Mouse (Mus musculus): ENCODE results near the gene Dusp3. TPM values are rescaled to one million over a fixed set of nuclear protein-coding genes. Genes with fewer than 3 reads are reported as not detected.

The Dusp3 gene
- polyA plus RNA-seq, 1 experiment from 2014 or later: 24.4 TPM

DNA sequence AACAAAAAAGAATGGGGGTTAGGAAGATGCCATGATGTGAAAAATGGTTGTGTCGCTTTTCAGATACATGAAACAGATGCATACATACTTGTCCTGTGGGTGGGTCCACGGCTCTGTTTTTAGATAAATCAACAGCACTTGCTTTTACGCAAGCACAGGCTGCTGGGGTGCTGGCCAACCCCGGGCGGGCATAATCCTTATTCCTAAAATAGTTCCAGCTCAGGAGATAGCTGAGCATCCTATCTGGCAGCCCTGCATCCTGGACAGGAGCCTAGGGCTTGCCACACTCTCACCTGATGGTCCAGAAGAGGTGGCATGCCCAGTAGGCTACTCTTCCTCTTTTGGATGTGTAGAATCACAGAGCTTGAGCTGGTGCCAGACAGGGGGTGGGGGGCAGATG is 36.8 kb downstream of the Dusp3 start:
- Histone ChIP-seq H3K36me3 (ENCODE audit: control insufficient read depth, insufficient read depth, low read length) (no peaks in the 10 kb centered on the region), H3K27me3 (ENCODE audit: control insufficient read depth, insufficient read depth, low read length) (no peaks in the 10 kb centered on the region), H3K9me3 (ENCODE audit: control insufficient read depth, low read length) (no peaks in the 10 kb centered on the region), H3K4me1 (ENCODE audit: control insufficient read depth, insufficient read depth, low read length) (peaks cover 4% of the 10 kb centered on the region; the same call in 1 of the 2 replicates), H3K9ac (replicated peaks; ENCODE audit: low read depth, low read length) (no peak overlapping the region), H3K4me3 (ENCODE audit: low read depth, low read length) (no peak overlapping the region), H3K27ac (ENCODE audit: low read depth, low read length) (no peak overlapping the region), H3K4me2 (ENCODE audit: low read depth, low read length) (no peak overlapping the region)
- 94% methylated on average over 5 of the region's 5 CpGs for WGBS
- no peak for ATAC-seq (ENCODE audit: low read depth)

DNA sequence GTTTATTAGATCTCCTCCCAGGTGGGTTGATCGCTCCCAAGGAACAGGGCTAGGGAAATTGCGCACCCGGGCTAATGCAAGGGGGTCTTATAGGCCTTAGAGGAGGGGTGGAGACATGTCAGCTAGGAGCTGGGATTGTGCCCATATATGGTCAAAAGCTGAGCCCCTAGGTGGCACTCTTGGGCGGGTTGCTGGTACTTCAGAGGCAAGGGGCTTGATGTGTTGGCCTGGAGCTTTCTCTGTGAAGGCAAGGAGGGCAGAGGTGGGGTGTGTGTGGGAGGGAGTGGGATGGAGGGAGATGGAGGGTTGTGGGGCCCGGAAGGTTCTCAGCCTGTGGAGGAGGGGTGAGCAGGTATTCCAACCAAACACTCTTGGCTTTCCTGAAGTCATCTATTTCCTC is 40.3 kb downstream of the Dusp3 start:
- Histone ChIP-seq H3K4me1 (ENCODE audit: control insufficient read depth, insufficient read depth, low read length) (no peaks in the 10 kb centered on the region), H3K4me2 (ENCODE audit: low read depth, low read length) (no peak overlapping the region), H3K27ac (ENCODE audit: low read depth, low read length) (no peak overlapping the region), H3K9me3 (ENCODE audit: control insufficient read depth, low read length) (no peaks in the 10 kb centered on the region), H3K9ac (replicated peaks; ENCODE audit: low read depth, low read length) (no peak overlapping the region), H3K27me3 (ENCODE audit: control insufficient read depth, insufficient read depth, low read length) (no peaks in the 10 kb centered on the region), H3K4me3 (ENCODE audit: low read depth, low read length) (no peak overlapping the region), H3K36me3 (ENCODE audit: control insufficient read depth, insufficient read depth, low read length) (no peaks in the 10 kb centered on the region)
- WGBS: 22% methylated on average over 5 of the region's 5 CpGs
- ATAC-seq (ENCODE audit: low read depth): no peak

DNA sequence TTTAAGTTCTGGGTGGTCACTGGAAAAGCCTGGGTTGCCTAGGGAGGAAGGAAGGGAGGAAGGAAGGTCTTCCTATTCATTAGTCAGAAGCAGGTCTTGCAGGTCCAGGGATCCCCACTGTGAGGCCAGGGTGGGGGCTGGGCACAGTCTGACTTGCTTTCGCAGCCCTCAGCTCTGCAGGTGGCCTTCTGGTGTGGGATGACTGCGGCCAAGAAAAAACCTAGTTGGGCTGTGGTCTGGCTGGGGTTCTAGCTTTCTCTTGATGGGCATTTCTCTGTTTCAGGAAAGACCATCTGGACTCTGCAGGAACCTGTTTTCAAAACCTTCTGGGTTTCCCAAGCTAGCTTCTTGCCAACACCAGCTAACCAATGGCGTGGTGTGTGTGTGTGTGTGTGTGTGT is 43.8 kb downstream of the Dusp3 start:
- H3K27me3 ChIP-seq (ENCODE audit: control insufficient read depth, insufficient read depth, low read length): no peaks in the 10 kb centered on the region
- H3K9me3 ChIP-seq (ENCODE audit: control insufficient read depth, low read length): no peaks in the 10 kb centered on the region
- H3K9ac ChIP-seq (replicated peaks; ENCODE audit: low read depth, low read length): no peak overlapping the region
- H3K36me3 ChIP-seq (ENCODE audit: control insufficient read depth, insufficient read depth, low read length): no peaks in the 10 kb centered on the region
- H3K4me1 ChIP-seq (ENCODE audit: control insufficient read depth, insufficient read depth, low read length): no peaks in the 10 kb centered on the region
- H3K27ac ChIP-seq (ENCODE audit: low read depth, low read length): no peak overlapping the region
- no peak for ATAC-seq (ENCODE audit: low read depth)
- H3K4me2 ChIP-seq (ENCODE audit: low read depth, low read length): no peak overlapping the region
- H3K4me3 ChIP-seq (ENCODE audit: low read depth, low read length): no peak overlapping the region
- 37% methylated on average over 3 of the region's 3 CpGs for WGBS

DNA sequence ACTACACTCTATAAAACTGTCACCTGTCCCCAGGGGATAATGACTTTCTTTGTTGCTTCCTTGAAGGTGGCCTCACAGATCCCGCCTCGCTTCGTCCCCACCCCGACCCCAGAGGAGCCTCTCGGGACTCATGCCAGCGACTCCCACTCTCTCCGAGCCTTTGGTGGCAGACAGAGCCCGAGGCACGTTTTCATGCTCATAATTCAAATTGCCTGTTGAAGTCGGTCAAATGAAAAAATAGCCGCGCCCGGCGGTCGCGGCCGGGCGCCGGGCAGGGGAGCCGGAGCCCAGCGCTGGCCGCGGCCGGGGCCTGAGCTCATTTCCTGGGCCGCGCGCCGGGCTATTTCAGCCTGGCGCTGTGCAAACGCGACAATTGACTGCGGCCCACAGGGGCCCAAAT is 49.7 kb downstream of the Dusp3 start:
- under 1% methylated on average over 32 of the region's 32 CpGs for WGBS
- peak; percentile 17; the same call in 1 of the 2 replicates for ATAC-seq (ENCODE audit: low read depth)
- Histone ChIP-seq H3K27ac (ENCODE audit: low read depth, low read length) (no peak overlapping the region), H3K36me3 (ENCODE audit: control insufficient read depth, insufficient read depth, low read length) (no peaks in the 10 kb centered on the region), H3K4me3 (ENCODE audit: low read depth, low read length) (peak overlapping the region; percentile 36), H3K27me3 (ENCODE audit: control insufficient read depth, insufficient read depth, low read length) (no peaks in the 10 kb centered on the region), H3K9ac (replicated peaks; ENCODE audit: low read depth, low read length) (peak overlapping the region; percentile 55), H3K4me2 (ENCODE audit: low read depth, low read length) (peak overlapping the region; percentile 91), H3K4me1 (ENCODE audit: control insufficient read depth, insufficient read depth, low read length) (no peaks in the 10 kb centered on the region), H3K9me3 (ENCODE audit: control insufficient read depth, low read length) (no peaks in the 10 kb centered on the region)

DNA sequence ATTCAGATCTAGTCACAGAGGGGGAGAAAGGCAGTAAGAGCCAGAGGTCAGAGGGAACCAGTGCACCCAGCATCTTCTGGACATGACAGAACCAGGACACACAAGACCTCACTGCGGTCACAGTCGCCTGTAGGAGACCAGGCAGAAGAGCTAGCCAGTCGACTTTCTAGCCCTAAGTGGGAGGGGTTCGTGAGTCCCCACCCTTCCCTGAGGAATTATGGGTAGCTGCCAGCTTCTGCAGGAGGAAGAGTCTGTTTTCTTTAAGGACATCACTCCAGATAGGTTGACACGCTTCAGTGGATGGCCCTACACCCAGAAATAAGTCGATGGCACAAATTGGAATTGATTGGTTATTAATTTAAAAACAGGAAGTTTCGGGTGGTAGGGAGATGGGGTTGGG is 50.4 kb downstream of the Dusp3 start:
- Histone ChIP-seq H3K9ac (replicated peaks; ENCODE audit: low read depth, low read length) (no peak overlapping the region), H3K36me3 (ENCODE audit: control insufficient read depth, insufficient read depth, low read length) (no peaks in the 10 kb centered on the region), H3K4me3 (ENCODE audit: low read depth, low read length) (no peak overlapping the region), H3K4me1 (ENCODE audit: control insufficient read depth, insufficient read depth, low read length) (no peaks in the 10 kb centered on the region), H3K9me3 (ENCODE audit: control insufficient read depth, low read length) (no peaks in the 10 kb centered on the region), H3K27me3 (ENCODE audit: control insufficient read depth, insufficient read depth, low read length) (no peaks in the 10 kb centered on the region), H3K27ac (ENCODE audit: low read depth, low read length) (no peak overlapping the region), H3K4me2 (ENCODE audit: low read depth, low read length) (no peak overlapping the region)
- 24% methylated on average over 7 of the region's 7 CpGs for WGBS
- ATAC-seq (ENCODE audit: low read depth): no peak

DNA sequence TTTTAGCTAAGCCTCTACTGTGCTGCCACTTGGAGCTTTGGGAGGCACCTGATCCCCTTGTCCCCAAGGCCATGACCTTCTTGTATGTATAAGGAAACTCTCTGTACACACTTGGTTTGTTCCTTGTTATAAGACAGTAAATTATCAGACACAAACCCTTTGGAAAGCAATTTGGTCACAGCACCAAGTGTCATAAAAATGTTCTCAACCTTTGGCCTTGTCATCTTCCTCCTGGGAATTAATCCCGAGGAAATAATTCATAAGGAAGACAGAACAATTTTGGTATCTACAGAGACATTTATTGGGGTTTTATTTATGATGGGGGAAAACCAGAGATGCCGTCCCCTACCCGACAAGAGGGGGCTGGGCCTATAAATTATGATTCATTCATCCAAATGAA is 51.1 kb downstream of the Dusp3 start:
- H3K9ac ChIP-seq (replicated peaks; ENCODE audit: low read depth, low read length): no peak overlapping the region
- H3K9me3 ChIP-seq (ENCODE audit: control insufficient read depth, low read length): no peaks in the 10 kb centered on the region
- no peaks in the 10 kb centered on the region for H3K36me3 ChIP-seq (ENCODE audit: control insufficient read depth, insufficient read depth, low read length)
- H3K4me1 ChIP-seq (ENCODE audit: control insufficient read depth, insufficient read depth, low read length): no peaks in the 10 kb centered on the region
- ATAC-seq (ENCODE audit: low read depth): no peak
- H3K27ac ChIP-seq (ENCODE audit: low read depth, low read length): no peak overlapping the region
- 52% methylated on average over 3 of the region's 3 CpGs for WGBS
- no peak overlapping the region for H3K4me3 ChIP-seq (ENCODE audit: low read depth, low read length)
- H3K27me3 ChIP-seq (ENCODE audit: control insufficient read depth, insufficient read depth, low read length): no peaks in the 10 kb centered on the region
- no peak overlapping the region for H3K4me2 ChIP-seq (ENCODE audit: low read depth, low read length)

DNA sequence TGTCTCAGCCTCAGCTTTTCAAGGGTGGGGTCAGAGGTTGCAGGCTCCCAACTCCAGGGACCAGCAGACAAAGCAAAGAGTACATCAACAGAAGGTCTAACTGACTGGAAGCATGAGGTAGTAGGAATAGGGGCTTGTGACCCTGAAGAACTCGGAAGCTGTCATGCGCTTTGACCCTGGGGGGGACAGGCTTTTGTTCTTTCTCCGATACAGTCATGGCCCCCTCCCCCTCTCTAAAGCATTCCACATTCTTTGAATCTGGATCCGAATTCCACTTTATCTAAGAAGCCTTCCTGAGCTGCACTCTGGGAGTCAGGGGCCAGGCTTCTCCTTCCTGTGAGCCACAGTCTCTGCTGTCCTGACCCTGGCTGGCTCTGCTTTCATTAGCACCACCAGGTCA is 54.8 kb downstream of the Dusp3 start:
- Histone ChIP-seq H3K36me3 (ENCODE audit: control insufficient read depth, insufficient read depth, low read length) (no peaks in the 10 kb centered on the region), H3K9me3 (ENCODE audit: control insufficient read depth, low read length) (no peaks in the 10 kb centered on the region), H3K27ac (ENCODE audit: low read depth, low read length) (no peak overlapping the region), H3K27me3 (ENCODE audit: control insufficient read depth, insufficient read depth, low read length) (no peaks in the 10 kb centered on the region), H3K9ac (replicated peaks; ENCODE audit: low read depth, low read length) (no peak overlapping the region), H3K4me3 (ENCODE audit: low read depth, low read length) (no peak overlapping the region), H3K4me2 (ENCODE audit: low read depth, low read length) (no peak overlapping the region), H3K4me1 (ENCODE audit: control insufficient read depth, insufficient read depth, low read length) (no peaks in the 10 kb centered on the region)
- ATAC-seq (ENCODE audit: low read depth): no peak
- 48% methylated on average over 4 of the region's 4 CpGs for WGBS

DNA sequence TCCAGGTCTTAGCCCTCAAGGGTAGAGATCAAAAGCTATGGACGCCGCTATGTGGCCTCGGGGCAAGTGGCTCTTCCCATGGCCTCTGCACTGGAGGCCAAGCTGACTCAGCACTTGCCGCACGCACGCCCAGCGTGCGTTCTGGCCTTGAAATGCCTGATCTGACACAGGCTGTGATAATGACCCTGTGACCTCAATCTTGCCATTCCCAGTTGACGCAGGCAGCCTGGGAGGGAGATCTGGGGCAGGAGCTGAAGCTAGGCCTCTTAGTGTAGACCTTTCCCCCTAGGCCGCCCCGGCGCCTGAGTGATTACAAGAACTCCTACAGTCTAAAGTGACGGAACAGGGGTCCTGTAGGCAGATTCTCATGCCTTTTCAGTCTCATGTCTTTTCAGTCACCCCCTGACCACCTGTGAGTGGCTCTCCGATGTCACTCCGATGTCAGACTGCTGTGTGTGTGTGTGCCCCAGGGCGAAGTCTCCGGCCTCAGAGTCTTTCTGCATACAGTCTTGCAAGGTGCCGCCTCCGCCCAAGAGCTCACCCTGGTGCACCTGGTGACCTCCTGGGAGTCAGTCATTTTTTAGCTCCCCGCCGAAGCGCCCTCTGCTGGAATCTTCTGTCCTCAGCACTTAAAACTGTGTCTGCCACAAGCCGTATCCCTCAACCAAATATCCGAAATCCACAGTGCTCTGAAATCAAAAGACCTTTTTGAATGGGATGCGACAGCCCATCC is 58.6 kb downstream of the Dusp3 start:
- no peak overlapping the region for H3K4me3 ChIP-seq (ENCODE audit: low read depth, low read length)
- H3K27ac ChIP-seq (ENCODE audit: low read depth, low read length): no peak overlapping the region
- no peaks in the 10 kb centered on the region for H3K9me3 ChIP-seq (ENCODE audit: control insufficient read depth, low read length)
- 26% methylated on average over 25 of the region's 25 CpGs for WGBS
- H3K27me3 ChIP-seq (ENCODE audit: control insufficient read depth, insufficient read depth, low read length): no peaks in the 10 kb centered on the region
- no peak overlapping the region for H3K4me2 ChIP-seq (ENCODE audit: low read depth, low read length)
- H3K4me1 ChIP-seq (ENCODE audit: control insufficient read depth, insufficient read depth, low read length): no peaks in the 10 kb centered on the region
- H3K36me3 ChIP-seq (ENCODE audit: control insufficient read depth, insufficient read depth, low read length): no peaks in the 10 kb centered on the region
- no peak for ATAC-seq (ENCODE audit: low read depth)
- no peak overlapping the region for H3K9ac ChIP-seq (replicated peaks; ENCODE audit: low read depth, low read length)

DNA sequence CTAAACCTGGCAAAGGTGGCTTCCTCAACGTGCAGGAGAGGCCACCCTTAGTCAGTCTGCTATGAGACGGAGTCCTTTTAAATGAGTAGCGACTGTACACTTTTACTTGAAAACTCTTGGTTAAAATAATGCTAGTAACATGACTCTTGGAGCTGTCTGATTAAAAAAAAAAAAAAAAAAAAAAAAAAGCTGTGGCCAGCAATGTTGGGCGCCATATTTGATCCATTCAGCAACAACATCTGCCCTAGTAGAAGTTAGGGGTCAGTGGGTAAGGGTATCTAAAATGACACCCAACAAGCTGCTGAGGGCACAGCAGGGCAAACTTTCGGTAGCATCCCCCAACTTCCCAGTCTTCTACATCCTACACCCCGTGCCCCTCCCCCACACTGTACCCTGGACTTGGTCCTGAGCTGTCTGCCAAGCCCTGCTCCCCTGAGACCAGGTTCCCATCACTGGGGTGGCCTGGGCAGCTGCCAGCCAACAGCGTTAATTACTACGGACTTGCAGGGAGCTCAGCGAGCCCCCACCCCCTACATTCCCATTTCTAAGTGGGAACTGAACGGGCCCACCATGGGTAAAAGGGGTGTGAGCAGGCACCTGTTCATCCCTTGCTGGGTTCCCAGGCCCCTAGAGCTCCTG is 59.7 kb downstream of the Dusp3 start:
- Histone ChIP-seq H3K4me2 (ENCODE audit: low read depth, low read length) (no peak overlapping the region), H3K27ac (ENCODE audit: low read depth, low read length) (no peak overlapping the region), H3K36me3 (ENCODE audit: control insufficient read depth, insufficient read depth, low read length) (no peaks in the 10 kb centered on the region), H3K27me3 (ENCODE audit: control insufficient read depth, insufficient read depth, low read length) (no peaks in the 10 kb centered on the region), H3K4me1 (ENCODE audit: control insufficient read depth, insufficient read depth, low read length) (no peaks in the 10 kb centered on the region), H3K4me3 (ENCODE audit: low read depth, low read length) (no peak overlapping the region), H3K9me3 (ENCODE audit: control insufficient read depth, low read length) (no peaks in the 10 kb centered on the region), H3K9ac (replicated peaks; ENCODE audit: low read depth, low read length) (no peak overlapping the region)
- ATAC-seq (ENCODE audit: low read depth): no peak
- WGBS: 74% methylated on average over 10 of the region's 10 CpGs
